Mouse (Mus musculus): ENCODE measurements around the gene Gm21863.
"Not testable (repeated sequence)": the region's sequence is repeated elsewhere in the genome, so short reads cannot be mapped to it uniquely, and the experiment has no call there.

Gene Gm21863

GRCm38 (mm10) chr12:19953869-19954555, at the start of gene Gm21863:
Gene Gm21863 (plus strand): TSS chr12:19954505.
- not testable (repeated sequence) for DNase-seq (ENCODE audit: low spot score)

- DNase-seq (ENCODE audit: low spot score): not testable (repeated sequence)
Measured at GRCm38 (mm10) chr12:19928049-19928448, 26.3 kb upstream of the Gm21863 start.
